Mouse (Mus musculus): ENCODE data around the gene Tulp3. TPM values are rescaled to one million over a fixed set of nuclear protein-coding genes. Genes with fewer than 3 reads are reported as not detected.

Gene Tulp3
- polyA plus RNA-seq, 1 experiment from 2014 or later: 28.1 TPM

- 90% methylated on average over 11 of the region's 11 CpGs for WGBS
- no peaks in the 10 kb centered on the region for H3K9me3 ChIP-seq (ENCODE audit: control insufficient read depth, low read length)
- no peaks in the 10 kb centered on the region for H3K4me1 ChIP-seq (ENCODE audit: control insufficient read depth, insufficient read depth, low read length)
- H3K9ac ChIP-seq (ENCODE audit: low read depth, low read length): no peak overlapping the region
- H3K27me3 ChIP-seq (ENCODE audit: control insufficient read depth, insufficient read depth, low read length): no peaks in the 10 kb centered on the region
- peaks cover 5% of the 10 kb centered on the region; the same call in 1 of the 2 replicates for H3K36me3 ChIP-seq (ENCODE audit: control insufficient read depth, insufficient read depth, low read length)
- H3K27ac ChIP-seq (ENCODE audit: low read depth, low read length): no peak overlapping the region
- ATAC-seq (ENCODE audit: low FRiP score, low TSS enrichment): no peak
- H3K4me3 ChIP-seq (ENCODE audit: low read length): no peak overlapping the region
- H3K4me2 ChIP-seq (replicated peaks; ENCODE audit: low read depth, low read length): no peak overlapping the region
Observed at GRCm38 (mm10) chr6:128341956-128342723, 13.5 kb downstream of the Tulp3 start.

DNA sequence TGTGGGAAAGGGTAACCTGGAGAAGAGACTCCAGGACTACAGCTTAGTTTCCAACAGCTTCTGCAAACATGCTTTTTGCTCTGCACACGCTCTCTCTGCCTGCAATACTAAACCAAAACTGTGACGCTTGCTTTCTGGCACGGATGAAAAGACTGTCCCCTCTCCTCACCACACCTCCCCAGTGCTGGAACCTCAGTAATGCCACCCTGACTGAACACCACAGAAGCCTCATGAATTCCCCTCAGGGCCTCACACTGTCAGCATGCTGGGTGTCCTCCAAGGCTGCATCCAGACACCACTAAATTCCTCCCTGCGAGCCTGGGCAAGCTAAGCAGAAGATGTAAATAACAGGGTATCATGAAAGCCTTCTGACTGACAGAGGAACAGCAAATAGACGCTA lies 16.8 kb downstream of the Tulp3 start:
- Histone ChIP-seq H3K27ac (ENCODE audit: low read depth, low read length) (no peak overlapping the region), H3K4me3 (ENCODE audit: low read length) (no peak overlapping the region), H3K27me3 (ENCODE audit: control insufficient read depth, insufficient read depth, low read length) (no peaks in the 10 kb centered on the region), H3K36me3 (ENCODE audit: control insufficient read depth, insufficient read depth, low read length) (peaks cover 9% of the 10 kb centered on the region), H3K4me2 (replicated peaks; ENCODE audit: low read depth, low read length) (no peak overlapping the region), H3K9ac (ENCODE audit: low read depth, low read length) (no peak overlapping the region), H3K9me3 (ENCODE audit: control insufficient read depth, low read length) (no peaks in the 10 kb centered on the region), H3K4me1 (ENCODE audit: control insufficient read depth, insufficient read depth, low read length) (no peaks in the 10 kb centered on the region)
- 34% methylated on average over 5 of the region's 5 CpGs for WGBS
- no peak for ATAC-seq (ENCODE audit: low FRiP score, low TSS enrichment)

DNA sequence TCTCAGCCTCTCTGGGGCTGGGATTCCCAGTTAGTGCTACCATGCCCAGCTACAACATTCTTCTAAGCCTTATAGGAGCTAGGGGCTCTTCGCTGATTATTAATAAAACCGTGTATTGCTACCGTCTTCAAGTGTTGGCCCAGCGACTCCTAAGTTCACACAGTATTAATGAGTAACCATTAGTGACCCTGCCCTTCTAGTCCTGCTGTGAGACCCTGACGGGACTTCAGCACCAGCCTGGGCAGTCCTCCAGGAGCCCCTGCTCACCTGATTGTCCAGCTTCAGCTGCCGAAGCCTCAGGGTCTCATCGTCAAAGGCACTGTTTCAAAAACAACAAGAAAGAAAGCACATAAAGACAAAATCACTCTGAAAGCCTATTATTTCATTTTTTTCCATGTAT lies 18.2 kb downstream of the Tulp3 start:
- no peak overlapping the region for H3K9ac ChIP-seq (ENCODE audit: low read depth, low read length)
- H3K4me1 ChIP-seq (ENCODE audit: control insufficient read depth, insufficient read depth, low read length): no peaks in the 10 kb centered on the region
- no peak for ATAC-seq (ENCODE audit: low FRiP score, low TSS enrichment)
- H3K4me3 ChIP-seq (ENCODE audit: low read length): no peak overlapping the region
- peaks cover 23% of the 10 kb centered on the region for H3K36me3 ChIP-seq (ENCODE audit: control insufficient read depth, insufficient read depth, low read length)
- no peak overlapping the region for H3K4me2 ChIP-seq (replicated peaks; ENCODE audit: low read depth, low read length)
- no peaks in the 10 kb centered on the region for H3K9me3 ChIP-seq (ENCODE audit: control insufficient read depth, low read length)
- H3K27me3 ChIP-seq (ENCODE audit: control insufficient read depth, insufficient read depth, low read length): no peaks in the 10 kb centered on the region
- H3K27ac ChIP-seq (ENCODE audit: low read depth, low read length): no peak overlapping the region
- WGBS: 71% methylated on average over 7 of the region's 7 CpGs

DNA sequence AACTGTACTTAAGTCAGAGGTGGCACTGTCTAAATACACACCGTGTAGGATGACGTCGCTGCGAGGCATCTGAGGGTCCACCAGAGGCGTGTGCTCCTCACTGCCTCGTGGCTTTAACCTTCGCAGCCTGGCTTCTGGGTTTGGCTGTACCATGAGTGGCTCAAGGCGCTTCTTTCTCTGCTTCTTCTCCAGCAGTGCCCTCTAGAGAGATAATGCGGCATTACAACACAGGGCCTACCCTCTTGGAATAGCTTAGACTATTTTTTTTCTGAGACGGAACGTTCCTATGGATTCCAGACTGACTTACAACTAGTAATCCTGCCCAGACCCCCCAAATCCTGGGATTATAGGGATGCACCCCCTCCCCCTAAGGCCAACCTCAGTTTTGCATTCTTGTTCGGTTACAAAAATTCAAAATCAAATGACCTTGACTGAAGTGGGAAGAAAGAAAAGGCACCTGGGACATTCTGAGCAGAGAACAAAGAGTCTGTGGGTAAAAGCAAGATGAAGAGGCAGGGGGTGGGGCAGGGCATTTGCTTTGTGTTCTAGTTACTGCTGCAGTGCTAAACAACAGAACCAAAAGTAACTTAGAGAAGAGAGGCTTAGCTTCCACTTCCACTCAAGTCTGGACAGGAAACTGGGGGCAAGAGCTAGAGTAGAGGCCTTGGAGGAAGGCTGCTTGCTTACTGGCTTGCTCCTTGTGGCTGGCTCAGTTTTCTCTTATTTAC lies 21.1 kb downstream of the Tulp3 start:
- Histone ChIP-seq H3K27ac (ENCODE audit: low read depth, low read length) (no peak overlapping the region), H3K36me3 (ENCODE audit: control insufficient read depth, insufficient read depth, low read length) (peaks cover 31% of the 10 kb centered on the region), H3K9me3 (ENCODE audit: control insufficient read depth, low read length) (0 out of 2 replicates have a peak, but pooled peaks cover 5% of the 10 kb centered on the region), H3K9ac (ENCODE audit: low read depth, low read length) (no peak overlapping the region), H3K4me2 (replicated peaks; ENCODE audit: low read depth, low read length) (no peak overlapping the region), H3K4me3 (ENCODE audit: low read length) (no peak overlapping the region), H3K4me1 (ENCODE audit: control insufficient read depth, insufficient read depth, low read length) (no peaks in the 10 kb centered on the region), H3K27me3 (ENCODE audit: control insufficient read depth, insufficient read depth, low read length) (no peaks in the 10 kb centered on the region)
- ATAC-seq (ENCODE audit: low FRiP score, low TSS enrichment): peak; percentile 58
- 38% methylated on average over 12 of the region's 12 CpGs for WGBS

DNA sequence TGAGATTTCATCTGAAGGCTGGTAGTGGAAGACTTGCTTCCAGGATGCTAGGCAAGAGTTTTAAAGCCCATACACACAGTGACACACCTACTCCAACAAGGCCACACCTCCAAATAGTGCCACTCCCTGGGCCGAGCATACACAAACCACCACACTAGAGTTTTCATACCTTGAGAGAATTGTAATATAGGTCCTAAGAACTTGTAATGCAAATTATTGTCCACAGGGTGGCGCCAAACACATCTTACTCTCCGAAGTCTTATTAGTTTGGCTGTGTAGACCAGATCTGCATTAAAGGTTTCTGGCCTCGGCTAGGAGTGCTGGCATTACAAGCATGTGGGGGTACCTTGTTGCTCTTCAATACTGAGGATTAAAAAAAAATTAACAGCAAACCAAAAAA lies 37.3 kb downstream of the Tulp3 start:
- H3K9ac ChIP-seq (ENCODE audit: low read depth, low read length): no peak overlapping the region
- no peak overlapping the region for H3K4me2 ChIP-seq (replicated peaks; ENCODE audit: low read depth, low read length)
- no peaks in the 10 kb centered on the region for H3K4me1 ChIP-seq (ENCODE audit: control insufficient read depth, insufficient read depth, low read length)
- H3K9me3 ChIP-seq (ENCODE audit: control insufficient read depth, low read length): no peaks in the 10 kb centered on the region
- 12% methylated on average over 4 of the region's 4 CpGs for WGBS
- no peak overlapping the region for H3K27ac ChIP-seq (ENCODE audit: low read depth, low read length)
- H3K27me3 ChIP-seq (ENCODE audit: control insufficient read depth, insufficient read depth, low read length): no peaks in the 10 kb centered on the region
- no peak overlapping the region for H3K4me3 ChIP-seq (ENCODE audit: low read length)
- peak; percentile 37; the same call in 1 of the 2 replicates for ATAC-seq (ENCODE audit: low FRiP score, low TSS enrichment)
- peaks cover 25% of the 10 kb centered on the region for H3K36me3 ChIP-seq (ENCODE audit: control insufficient read depth, insufficient read depth, low read length)

DNA sequence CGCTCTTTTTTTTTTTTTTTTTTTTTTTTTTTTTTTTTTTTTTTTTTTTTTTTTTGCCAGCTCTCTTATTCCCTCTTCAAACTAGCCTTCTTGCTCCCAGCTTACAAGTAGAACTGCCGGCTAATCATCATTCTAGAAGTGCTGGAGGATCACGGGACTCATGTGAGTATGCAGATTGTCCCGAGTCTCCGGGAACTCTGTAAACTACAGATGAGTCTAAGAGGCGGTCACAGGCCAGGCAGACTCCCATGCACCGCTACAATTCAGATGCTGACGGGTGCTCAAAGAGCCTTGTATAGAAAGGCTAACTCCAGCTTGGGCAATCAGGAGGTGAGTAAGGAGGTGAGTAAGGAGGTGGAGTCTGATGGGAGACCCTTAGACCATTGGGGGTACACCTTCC lies 40.1 kb downstream of the Tulp3 start:
- H3K9me3 ChIP-seq (ENCODE audit: control insufficient read depth, low read length): no peaks in the 10 kb centered on the region
- H3K36me3 ChIP-seq (ENCODE audit: control insufficient read depth, insufficient read depth, low read length): no peaks in the 10 kb centered on the region
- H3K4me1 ChIP-seq (ENCODE audit: control insufficient read depth, insufficient read depth, low read length): no peaks in the 10 kb centered on the region
- H3K4me2 ChIP-seq (replicated peaks; ENCODE audit: low read depth, low read length): no peak overlapping the region
- no peak overlapping the region for H3K27ac ChIP-seq (ENCODE audit: low read depth, low read length)
- H3K27me3 ChIP-seq (ENCODE audit: control insufficient read depth, insufficient read depth, low read length): no peaks in the 10 kb centered on the region
- 82% methylated on average over 8 of the region's 8 CpGs for WGBS
- H3K4me3 ChIP-seq (ENCODE audit: low read length): no peak overlapping the region
- no peak overlapping the region for H3K9ac ChIP-seq (ENCODE audit: low read depth, low read length)
- ATAC-seq (ENCODE audit: low FRiP score, low TSS enrichment): no peak

DNA sequence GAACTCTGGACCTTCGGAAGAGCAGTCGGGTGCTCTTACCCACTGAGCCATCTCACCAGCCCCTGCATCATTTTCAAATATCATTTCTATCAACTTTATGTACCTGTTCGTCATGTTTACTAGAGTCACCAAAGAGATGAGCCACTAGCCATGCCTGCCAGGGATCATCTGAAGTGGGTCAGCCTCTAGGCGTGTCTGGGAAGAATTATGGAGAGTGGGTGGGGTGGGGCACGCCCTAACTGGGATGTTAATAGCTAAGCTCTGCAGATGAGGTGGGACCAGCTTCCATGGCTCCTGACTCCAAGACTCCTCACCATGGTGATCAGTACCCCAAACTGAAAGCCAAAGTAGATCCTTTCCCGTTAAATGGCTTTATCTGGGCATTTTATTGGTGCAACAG lies 40.9 kb downstream of the Tulp3 start:
- H3K9me3 ChIP-seq (ENCODE audit: control insufficient read depth, low read length): no peaks in the 10 kb centered on the region
- no peaks in the 10 kb centered on the region for H3K4me1 ChIP-seq (ENCODE audit: control insufficient read depth, insufficient read depth, low read length)
- H3K4me2 ChIP-seq (replicated peaks; ENCODE audit: low read depth, low read length): no peak overlapping the region
- WGBS: 83% methylated on average over 6 of the region's 6 CpGs
- no peak overlapping the region for H3K9ac ChIP-seq (ENCODE audit: low read depth, low read length)
- no peak overlapping the region for H3K4me3 ChIP-seq (ENCODE audit: low read length)
- H3K27ac ChIP-seq (ENCODE audit: low read depth, low read length): no peak overlapping the region
- no peaks in the 10 kb centered on the region for H3K27me3 ChIP-seq (ENCODE audit: control insufficient read depth, insufficient read depth, low read length)
- ATAC-seq (ENCODE audit: low FRiP score, low TSS enrichment): no peak
- H3K36me3 ChIP-seq (ENCODE audit: control insufficient read depth, insufficient read depth, low read length): no peaks in the 10 kb centered on the region

GRCm38 (mm10) chr6:128308311-128308710 lies 47.3 kb downstream of the Tulp3 start:
- Histone ChIP-seq H3K4me3 (ENCODE audit: low read length) (no peak overlapping the region), H3K4me1 (ENCODE audit: control insufficient read depth, insufficient read depth, low read length) (no peaks in the 10 kb centered on the region), H3K9ac (ENCODE audit: low read depth, low read length) (no peak overlapping the region), H3K36me3 (ENCODE audit: control insufficient read depth, insufficient read depth, low read length) (no peaks in the 10 kb centered on the region), H3K9me3 (ENCODE audit: control insufficient read depth, low read length) (no peaks in the 10 kb centered on the region), H3K27ac (ENCODE audit: low read depth, low read length) (no peak overlapping the region), H3K27me3 (ENCODE audit: control insufficient read depth, insufficient read depth, low read length) (no peaks in the 10 kb centered on the region), H3K4me2 (replicated peaks; ENCODE audit: low read depth, low read length) (no peak overlapping the region)
- 28% methylated on average over 4 of the region's 4 CpGs for WGBS
- ATAC-seq (ENCODE audit: low FRiP score, low TSS enrichment): peak; percentile 74

DNA sequence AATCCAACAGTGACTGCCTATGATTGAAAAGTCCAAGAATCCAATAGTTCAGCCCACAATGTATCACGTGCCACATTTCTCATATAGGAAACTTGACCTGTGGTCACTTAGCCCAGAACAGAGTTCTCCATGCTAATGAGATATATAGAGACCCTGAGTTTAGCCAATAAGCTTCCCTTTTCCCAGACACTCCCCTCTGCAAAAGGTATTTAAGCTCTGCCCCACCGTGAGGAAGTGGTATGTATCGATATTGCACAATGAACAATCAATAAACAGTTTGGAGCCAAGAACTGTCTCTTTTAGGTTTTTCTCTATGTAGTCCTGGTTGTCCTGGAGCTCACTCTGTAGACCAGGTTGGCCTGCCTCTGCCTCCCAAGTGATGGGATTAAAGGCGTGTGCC lies 50.9 kb downstream of the Tulp3 start:
- no peak overlapping the region for H3K27ac ChIP-seq (ENCODE audit: low read depth, low read length)
- peaks cover 7% of the 10 kb centered on the region; the same call in 1 of the 2 replicates for H3K27me3 ChIP-seq (ENCODE audit: control insufficient read depth, insufficient read depth, low read length)
- no peak overlapping the region for H3K4me3 ChIP-seq (ENCODE audit: low read length)
- 77% methylated on average over 4 of the region's 4 CpGs for WGBS
- no peak overlapping the region for H3K4me2 ChIP-seq (replicated peaks; ENCODE audit: low read depth, low read length)
- no peaks in the 10 kb centered on the region for H3K9me3 ChIP-seq (ENCODE audit: control insufficient read depth, low read length)
- ATAC-seq (ENCODE audit: low FRiP score, low TSS enrichment): no peak
- H3K36me3 ChIP-seq (ENCODE audit: control insufficient read depth, insufficient read depth, low read length): no peaks in the 10 kb centered on the region
- no peak overlapping the region for H3K9ac ChIP-seq (ENCODE audit: low read depth, low read length)
- no peaks in the 10 kb centered on the region for H3K4me1 ChIP-seq (ENCODE audit: control insufficient read depth, insufficient read depth, low read length)
